Mouse (Mus musculus) G1E (cell line): Measurements from ENCODE around the gene Mydgf. TPM values are rescaled to one million over a fixed set of nuclear protein-coding genes. Genes with fewer than 3 reads are reported as not detected.

Source experiments
- ATAC-seq: 2 replicates; pipeline ENCODE4 v1.8.0; 2016; ENCODE audit warnings: mild to moderate bottlenecking; ENCODE audit not compliant: insufficient number of reproducible peaks, poor library complexity, low FRiP score, severe bottlenecking; ENCODE audit errors: extremely low read depth
- DNase-seq: peaks from one replicate; pipeline ENCODE4 v3.0.0; 2012; ENCODE audit warnings: low spot score
- H3K27me3 ChIP-seq: 2 replicates; pipeline ENCODE4 v1.6.1; 2012; ENCODE audit warnings: mild to moderate bottlenecking, low read length, inconsistent platforms; ENCODE audit not compliant: insufficient read depth
- H3K36me3 ChIP-seq: replicated peaks from 2 replicates; pipeline ENCODE3; 2012; ENCODE audit warnings: mild to moderate bottlenecking, inconsistent platforms
- H3K4me1 ChIP-seq: 2 replicates; pipeline ENCODE4 v1.6.1; 2012; ENCODE audit warnings: low read depth, low read length, inconsistent platforms, mixed read lengths; ENCODE audit not compliant: insufficient read depth
- H3K4me3 ChIP-seq: 2 replicates; pipeline ENCODE4 v1.5.1; 2012; ENCODE audit warnings: low read depth, mild to moderate bottlenecking, inconsistent platforms, low read length, moderate library complexity, mixed read lengths
- H3K9me3 ChIP-seq: replicated peaks from 2 replicates; pipeline ENCODE4 v1.6.1; 2012; ENCODE audit warnings: inconsistent platforms
- CTCF ChIP-seq: IDR thresholded peaks from 2 replicates; pipeline ENCODE4 v1.5.1; 2012; ENCODE audit warnings: low read depth, low read length, inconsistent platforms, mixed read lengths
- GATA1 ChIP-seq: IDR thresholded peaks from 2 replicates; pipeline ENCODE4 v1.6.1; 2012; ENCODE audit warnings: borderline replicate concordance, low read length, inconsistent platforms, mixed read lengths
- GATA2 ChIP-seq: IDR thresholded peaks from 2 replicates; pipeline ENCODE4 v1.6.1; 2012; ENCODE audit warnings: low read depth, low read length, inconsistent platforms, borderline replicate concordance
- POLR2AphosphoS5 ChIP-seq: IDR thresholded peaks from 2 replicates; pipeline ENCODE4 v1.6.1; 2012; ENCODE audit warnings: low read depth, low read length, inconsistent platforms; ENCODE audit not compliant: insufficient replicate concordance
- TAL1 ChIP-seq: conservative IDR thresholded peaks from 2 replicates; pipeline ENCODE4 v1.6.1; 2012; ENCODE audit warnings: low read depth, low read length, inconsistent platforms, mixed read lengths
- polyA plus RNA-seq: library from polyadenylated mRNA; stranded (reverse); fragments of >175 nt; gene quantifications from 2 replicates; pipeline ENCODE4 v1.2.3, GENCODE M21; 2012
- total RNA-seq, 2 experiments: library from RNA; stranded (forward) in 1 of 2; stranded (reverse) in 1 of 2; fragments of 200-1000 nt in 1 of 2; fragments of >200 nt in 1 of 2; fragmentation: Nextera tagmentation in 1 of 2; gene quantifications; 2 replicates each; pipeline ENCODE4 v1.2.3; 2014 to 2017

The Mydgf gene
- total RNA-seq (2014; fragmentation: Nextera tagmentation) (19.9 and 22.0 TPM in 2 replicates), total RNA-seq (2017) (32.3 and 36.2 TPM in 2 replicates), polyA plus RNA-seq (27.3 and 36.6 TPM in 2 replicates)

GRCm38 (mm10) chr17:56183658-56184103, at the start of gene Mydgf:
Mydgf (minus strand) TSS chr17:56183920.
- DNase-seq (peak; percentile 93), ATAC-seq (peak; percentile 93)
- Histone ChIP-seq H3K27me3 (no peaks in the 10 kb centered on the region), H3K4me1 (peaks cover 38% of the 10 kb centered on the region), H3K36me3 (peaks cover 82% of the 10 kb centered on the region), H3K4me3 (peak within 1 kb of the TSS; percentile 97), H3K9me3 (no peaks in the 10 kb centered on the region)
- TF ChIP-seq TAL1 (no peak), POLR2AphosphoS5 (no peak), GATA1 (no peak), CTCF (no peak), GATA2 (no peak)

GRCm38 (mm10) chr17:56233389-56233788, 49.7 kb upstream of the Mydgf start:
- no peak for ATAC-seq
- no peak for DNase-seq
- TF ChIP-seq GATA2 = no peak
- TF ChIP-seq GATA1 = no peak
- no peak for TF ChIP-seq POLR2AphosphoS5
- TF ChIP-seq CTCF = no peak
- TF ChIP-seq TAL1 = no peak

GRCm38 (mm10) chr17:56229943-56230342, 46.2 kb upstream of the Mydgf start:
- TF ChIP-seq GATA2 = no peak
- TF ChIP-seq CTCF = no peak
- no peak for TF ChIP-seq POLR2AphosphoS5
- TF ChIP-seq GATA1 = no peak
- TF ChIP-seq TAL1 = no peak
- Histone ChIP-seq H3K4me3 (no peak overlapping the region), H3K27me3 (peaks cover 26% of the 10 kb centered on the region), H3K9me3 (no peaks in the 10 kb centered on the region), H3K36me3 (no peaks in the 10 kb centered on the region), H3K4me1 (peaks cover 6% of the 10 kb centered on the region)
- DNase-seq = no peak
- no peak for ATAC-seq

More at GRCm38 (mm10) chr17:56233389-56233788, 49.7 kb upstream of the Mydgf start:
- H3K9me3 ChIP-seq = no peaks in the 10 kb centered on the region
- peaks cover 5% of the 10 kb centered on the region; the same call in 1 of the 2 replicates for H3K4me1 ChIP-seq
- H3K27me3 ChIP-seq = peaks cover 26% of the 10 kb centered on the region
- H3K36me3 ChIP-seq = no peaks in the 10 kb centered on the region
- H3K4me3 ChIP-seq = no peak overlapping the region

- Histone ChIP-seq H3K27me3 (peaks cover 24% of the 10 kb centered on the region), H3K4me3 (no peak overlapping the region), H3K9me3 (no peaks in the 10 kb centered on the region), H3K36me3 (no peaks in the 10 kb centered on the region), H3K4me1 (peaks cover 5% of the 10 kb centered on the region)
- no peak for TF ChIP-seq CTCF
- no peak for TF ChIP-seq GATA2
- TF ChIP-seq GATA1 = no peak
- TF ChIP-seq TAL1 = no peak
- ATAC-seq (no peak), DNase-seq (no peak)
These were observed 42.8 kb upstream of the Mydgf start for GRCm38 (mm10) chr17:56226566-56226965.

GRCm38 (mm10) chr17:56224916-56225315, 41.2 kb upstream of the Mydgf start:
- ATAC-seq (no peak), DNase-seq (no peak)
- Histone ChIP-seq H3K4me1 (peaks cover 7% of the 10 kb centered on the region), H3K27me3 (peaks cover 18% of the 10 kb centered on the region), H3K36me3 (no peaks in the 10 kb centered on the region), H3K9me3 (no peaks in the 10 kb centered on the region), H3K4me3 (no peak overlapping the region)
- TF ChIP-seq TAL1 = no peak
- TF ChIP-seq GATA1 = no peak
- TF ChIP-seq POLR2AphosphoS5 = no peak
- no peak for TF ChIP-seq CTCF
- no peak for TF ChIP-seq GATA2

- no peak overlapping the region for H3K4me3 ChIP-seq
- peaks cover 37% of the 10 kb centered on the region for H3K4me1 ChIP-seq
- H3K36me3 ChIP-seq = peaks cover 29% of the 10 kb centered on the region
- H3K9me3 ChIP-seq = no peaks in the 10 kb centered on the region
- ATAC-seq = no peak
- no peak for DNase-seq
- no peak for TF ChIP-seq CTCF
- no peak for TF ChIP-seq GATA2
- TF ChIP-seq POLR2AphosphoS5 = no peak
- no peak for TF ChIP-seq TAL1
- TF ChIP-seq GATA1 = no peak
- peaks cover 4% of the 10 kb centered on the region for H3K27me3 ChIP-seq
These were observed 36.1 kb upstream of the Mydgf start for GRCm38 (mm10) chr17:56219805-56220204.
